Mouse (Mus musculus) limb, embryonic 11.5 days (tissue): ENCODE measurements around the gene Pard6b. TPM values are rescaled to one million over a fixed set of nuclear protein-coding genes. Genes with fewer than 3 reads are reported as not detected.

Experiments used
- microRNA-seq: library from miRNA; unstranded; fragments of <30 nt; microRNA quantifications from one replicate; pipeline ENCODE4, GENCODE M21; 2016
- polyA plus RNA-seq: library from polyadenylated mRNA; unstranded; fragments of >200 nt; fragmentation: Nextera tagmentation; extraction: Ambion mirVana; gene quantifications from 2 replicates; pipeline ENCODE4 v1.2.1, GENCODE M21; 2014

The Pard6b gene
- polyA plus RNA-seq, 1 experiment from 2014 or later = 5.7 TPM

Small RNAs within 50 kb of the gene (microRNA-seq; reads per million reads assigned to microRNA genes)
- gene Gm24327 = not detected

Other genes starting within 250 kb of the Pard6b start
- gene Ptpn1, start 148.9 kb upstream of the Pard6b start, polyA plus RNA-seq = 57.4 and 61.2 TPM in 2 replicates
- 0.54 and 0.55 TPM in 2 replicates for gene Ripor3, start 70.4 kb upstream of the Pard6b start, polyA plus RNA-seq
- 12.2 and 19.8 TPM in 2 replicates for gene Adnp, start 126.1 kb downstream of the Pard6b start, polyA plus RNA-seq
- gene Gm20716, start 149.4 kb downstream of the Pard6b start, polyA plus RNA-seq = 27.8 and 28.5 TPM in 2 replicates
- gene Dpm1, start 149.6 kb downstream of the Pard6b start, polyA plus RNA-seq = 51.3 and 54.7 TPM in 2 replicates
- 7.0 and 8.9 TPM in 2 replicates for gene Mocs3, start 149.6 kb downstream of the Pard6b start, polyA plus RNA-seq
- gene Kcng1, start 200.7 kb downstream of the Pard6b start, polyA plus RNA-seq = 0.71 and 0.76 TPM in 2 replicates